Mouse (Mus musculus) lung, postnatal 0 days (tissue): ENCODE measurements around the gene Gab2. TPM values are rescaled to one million over a fixed set of nuclear protein-coding genes. Genes with fewer than 3 reads are reported as not detected.
"Not testable (repeated sequence)": the region's sequence is repeated elsewhere in the genome, so short reads cannot be mapped to it uniquely, and the experiment has no call there.

Experiments
- ATAC-seq: fragments of 200-750 bp; cut with Nextera tagmentation; 2 replicates; pipeline ENCODE4 v1.8.0; 2017; ENCODE audit warnings: moderate library complexity
- DNase-seq: peaks from one replicate; pipeline ENCODE4 v3.0.0-alpha.2; 2016; ENCODE audit warnings: low spot score
- H3K27ac ChIP-seq: fragments of 300-500 bp; sonication (generic); 2 replicates; pipeline ENCODE4 v1.5.1; 2014; ENCODE audit warnings: antibody characterized with exemption, mild to moderate bottlenecking, low read length, mixed read lengths
- H3K27me3 ChIP-seq: fragments of 300-500 bp; sonication (generic); replicated peaks from 2 replicates; pipeline ENCODE4 v1.6.1; 2014; ENCODE audit warnings: low read length, mixed read lengths; ENCODE audit not compliant: insufficient read depth
- H3K36me3 ChIP-seq: fragments of 300-500 bp; sonication (generic); 2 replicates; pipeline ENCODE4 v1.6.1; 2014; ENCODE audit warnings: low read length, mixed read lengths; ENCODE audit not compliant: insufficient read depth
- H3K4me1 ChIP-seq: fragments of 300-500 bp; sonication (generic); 2 replicates; pipeline ENCODE4 v1.6.1; 2014; ENCODE audit warnings: antibody characterized with exemption, low read depth, low read length, mixed read lengths; ENCODE audit not compliant: insufficient read depth
- H3K4me2 ChIP-seq: fragments of 300-500 bp; sonication (generic); replicated peaks from 2 replicates; pipeline ENCODE4 v1.6.1; 2014; ENCODE audit warnings: low read depth, mild to moderate bottlenecking, low read length, moderate library complexity, mixed read lengths
- H3K4me3 ChIP-seq: fragments of 300-500 bp; sonication (generic); 2 replicates; pipeline ENCODE4 v1.5.1; 2014; ENCODE audit warnings: low read depth, low read length
- H3K9ac ChIP-seq: fragments of 300-500 bp; sonication (generic); replicated peaks from 2 replicates; pipeline ENCODE4 v1.6.1; 2014; ENCODE audit warnings: low read depth, mild to moderate bottlenecking
- H3K9me3 ChIP-seq: fragments of 300-500 bp; sonication (generic); 2 replicates; pipeline ENCODE4 v1.6.1; 2016; ENCODE audit warnings: low read length, mixed read lengths
- CTCF ChIP-seq: IDR thresholded peaks from 2 replicates; pipeline ENCODE4 v1.5.1; 2016; ENCODE audit warnings: antibody characterized with exemption, mild to moderate bottlenecking
- EP300 ChIP-seq: IDR thresholded peaks from 2 replicates; pipeline ENCODE4 v1.6.1; 2016; ENCODE audit warnings: antibody characterized with exemption, mild to moderate bottlenecking, control low read depth
- WGBS: fragments of 180-500 bp; shearing (Covaris S2); extraction: QIAGEN DNeasy Blood & Tissue Kit; methylation state at CpG from one replicate; pipeline ENCODE4 v1.1.7; 2014; 5-methylcytosine and 5-hydroxymethylcytosine counted together
- polyA plus RNA-seq: library from polyadenylated mRNA; unstranded; fragments of >200 nt; fragmentation: Nextera tagmentation; extraction: Ambion mirVana; gene quantifications from 2 replicates; pipeline ENCODE4 v1.2.1, GENCODE M21; 2015

Gene Gab2
- polyA plus RNA-seq, 1 experiment from 2014 or later: 7.7 TPM

DNA sequence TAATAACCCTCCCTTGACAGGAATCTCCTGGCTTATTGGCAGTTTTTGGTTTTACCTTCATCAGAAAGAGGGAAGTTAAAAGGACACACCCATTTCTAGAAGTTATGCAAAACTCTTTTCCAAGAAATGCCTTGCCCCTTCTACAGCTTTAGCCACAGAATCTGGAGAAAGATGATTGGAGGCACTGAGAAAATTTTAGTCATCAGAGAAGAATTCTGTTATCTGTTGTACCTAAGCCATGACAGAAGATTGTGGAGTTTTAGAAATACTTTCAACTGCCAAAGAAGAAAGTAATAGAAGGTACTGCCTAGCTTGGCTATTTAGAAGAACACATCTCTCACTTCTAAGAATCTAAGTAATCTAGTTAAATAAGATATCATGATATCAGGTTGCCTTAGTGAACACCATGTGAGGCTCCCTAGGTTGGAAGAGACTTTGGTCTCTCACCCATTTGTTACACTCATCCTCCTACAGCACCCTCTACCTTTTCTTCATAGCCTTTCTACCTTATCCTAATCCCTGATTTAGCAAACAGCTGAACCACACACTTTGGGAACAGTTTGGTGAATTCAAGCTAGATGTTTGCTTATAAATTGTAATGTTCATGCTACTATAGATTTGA is 128.8 kb downstream of the Gab2 start:
- H3K9ac ChIP-seq: no peak overlapping the region
- no peaks in the 10 kb centered on the region for H3K36me3 ChIP-seq
- peak; percentile 49 for DNase-seq

DNA sequence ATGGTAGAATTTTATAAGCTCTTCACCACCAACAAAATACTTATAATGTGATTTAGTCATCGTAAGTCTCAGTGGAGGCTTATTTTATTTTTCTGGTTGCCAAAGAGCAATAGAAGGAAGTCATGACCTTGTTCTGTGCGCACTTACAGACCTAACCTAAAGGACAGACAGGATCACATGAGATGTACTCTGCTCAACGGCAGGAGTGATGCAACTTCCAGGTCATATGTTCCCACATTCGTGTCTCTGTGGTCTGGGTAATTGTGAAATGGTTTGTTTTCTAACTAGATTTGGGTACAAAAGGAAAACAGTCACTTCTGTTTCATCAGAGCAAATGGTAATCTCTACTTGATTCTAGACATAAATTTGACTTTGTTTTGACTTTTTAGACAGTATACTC is 129.7 kb downstream of the Gab2 start:
- TF ChIP-seq CTCF: no peak
- TF ChIP-seq EP300: peak; percentile 96
- H3K4me1 ChIP-seq: no peaks in the 10 kb centered on the region
- DNase-seq: peak; percentile 86

More for the DNA sequence above, 128.8 kb downstream of the Gab2 start:
- H3K4me3 ChIP-seq: no peak overlapping the region
- no peaks in the 10 kb centered on the region for H3K27me3 ChIP-seq
- no peak for ATAC-seq
- TF ChIP-seq CTCF (no peak), EP300 (0 out of 2 replicates have a peak, but pooled peaks have one; percentile 16)
- H3K27ac ChIP-seq: no peak overlapping the region
- no peaks in the 10 kb centered on the region for H3K4me1 ChIP-seq
- H3K4me2 ChIP-seq: no peak overlapping the region
- H3K9me3 ChIP-seq: no peaks in the 10 kb centered on the region

DNA sequence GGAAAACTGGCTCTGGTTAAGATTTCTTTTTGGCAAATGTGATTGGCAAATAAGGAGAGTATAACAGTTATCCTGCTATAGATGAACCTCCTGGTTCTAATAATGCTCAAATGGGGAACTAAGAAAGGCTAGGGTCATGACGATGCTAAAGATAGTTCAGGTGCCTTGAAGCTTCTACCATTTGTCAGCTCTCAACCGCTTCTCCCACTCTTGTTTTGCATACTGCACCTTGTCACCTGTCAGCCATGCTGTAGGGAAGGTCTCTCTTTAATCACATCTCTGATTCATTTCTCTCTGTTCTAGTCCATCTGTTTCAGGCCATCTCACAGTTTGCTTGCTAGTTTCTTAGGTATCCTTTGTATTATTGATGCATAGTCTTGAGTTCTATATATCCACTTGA is 142.4 kb downstream of the Gab2 start:
- no peaks in the 10 kb centered on the region for H3K27me3 ChIP-seq
- no peak for TF ChIP-seq EP300
- H3K36me3 ChIP-seq: no peaks in the 10 kb centered on the region
- H3K4me2 ChIP-seq: no peak overlapping the region
- 75% methylated on average over 2 of the region's 2 CpGs for WGBS
- DNase-seq: no peak
- no peaks in the 10 kb centered on the region for H3K4me1 ChIP-seq
- no peaks in the 10 kb centered on the region for H3K9me3 ChIP-seq
- no peak overlapping the region for H3K4me3 ChIP-seq
- H3K27ac ChIP-seq: no peak overlapping the region
- ATAC-seq: no peak
- H3K9ac ChIP-seq: no peak overlapping the region

More for the DNA sequence above, 129.7 kb downstream of the Gab2 start:
- WGBS: 62% methylated on average over 4 of the region's 4 CpGs
- Histone ChIP-seq H3K36me3 (no peaks in the 10 kb centered on the region), H3K9me3 (no peaks in the 10 kb centered on the region), H3K27me3 (no peaks in the 10 kb centered on the region), H3K9ac (no peak overlapping the region), H3K27ac (no peak overlapping the region), H3K4me2 (no peak overlapping the region), H3K4me3 (no peak overlapping the region)
- ATAC-seq: peak; percentile 81

DNA sequence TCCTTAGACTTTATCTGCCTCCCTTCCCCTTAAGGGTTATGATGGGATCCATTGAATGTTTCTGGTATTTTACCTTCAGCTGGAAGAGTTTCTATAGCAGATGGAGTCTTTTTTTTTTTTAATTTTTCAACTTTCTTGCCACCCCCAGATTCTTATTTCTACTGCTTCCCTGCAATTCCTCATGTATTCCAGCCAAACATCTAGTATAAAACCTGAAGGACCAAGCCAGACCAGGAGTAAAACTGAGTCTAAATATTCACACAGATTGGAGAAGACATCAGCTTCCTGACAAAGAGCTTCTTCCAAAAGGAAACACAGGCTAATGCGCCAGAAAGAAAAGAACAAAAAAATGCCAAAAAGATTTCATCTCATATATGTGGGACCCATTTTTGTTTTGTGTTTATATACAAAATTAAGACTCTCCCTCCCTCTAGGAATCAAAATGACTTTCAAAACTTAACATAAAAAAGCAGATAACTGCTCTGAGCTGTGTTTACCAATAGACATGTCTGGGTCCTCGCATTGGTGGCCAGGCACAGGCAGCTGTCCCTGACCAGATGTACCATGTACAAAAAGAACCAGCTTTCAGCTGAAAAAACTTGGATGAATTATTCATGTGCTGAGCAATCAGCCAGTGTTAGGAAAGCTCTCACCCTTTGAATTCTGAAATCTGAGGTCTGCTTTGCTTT is 164.0 kb downstream of the Gab2 start:
- WGBS: 65% methylated on average over 2 of the region's 2 CpGs
- Histone ChIP-seq H3K4me3 (no peak overlapping the region), H3K4me2 (no peak overlapping the region), H3K9me3 (no peaks in the 10 kb centered on the region), H3K27ac (no peak overlapping the region), H3K27me3 (no peaks in the 10 kb centered on the region), H3K4me1 (peaks cover 10% of the 10 kb centered on the region; the same call in 1 of the 2 replicates), H3K36me3 (no peaks in the 10 kb centered on the region), H3K9ac (no peak overlapping the region)
- DNase-seq (peak; percentile 52), ATAC-seq (0 out of 2 replicates have a peak, but pooled peaks have one; percentile 47)
- TF ChIP-seq EP300: no peak
- no peak for TF ChIP-seq CTCF

DNA sequence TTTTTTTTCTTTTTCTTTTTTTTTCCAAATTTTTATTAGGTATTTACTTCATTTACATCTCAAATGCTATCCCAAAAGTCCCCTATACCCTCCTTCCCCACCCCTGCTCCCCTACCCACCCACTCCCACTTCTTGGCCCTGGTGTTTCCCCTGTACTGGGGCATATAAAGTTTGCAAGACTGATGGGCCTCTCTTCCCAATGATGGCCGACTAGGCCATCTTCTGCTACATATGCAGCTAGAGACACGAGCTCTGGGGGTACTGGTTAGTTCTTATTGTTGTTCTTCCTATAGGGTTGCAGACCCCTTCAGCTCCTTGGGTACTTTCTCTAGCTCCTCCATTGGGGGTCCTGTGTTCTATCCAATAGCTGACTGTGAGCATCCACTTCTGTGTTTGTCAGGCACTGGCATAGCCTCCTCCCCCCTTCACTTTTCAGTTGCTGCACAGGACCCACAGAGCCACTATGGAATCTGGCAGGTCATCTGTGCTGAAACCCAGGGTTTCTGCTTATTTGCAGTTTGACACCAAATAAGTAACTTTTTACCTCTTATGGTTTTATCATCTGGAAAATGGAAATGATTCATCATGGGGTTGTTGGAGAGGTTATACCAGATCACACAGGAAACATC is 164.7 kb downstream of the Gab2 start:
- not testable (repeated sequence) for DNase-seq, H3K9ac ChIP-seq, H3K36me3 ChIP-seq, H3K27me3 ChIP-seq, ATAC-seq, H3K9me3 ChIP-seq, H3K4me3 ChIP-seq, H3K4me2 ChIP-seq, H3K27ac ChIP-seq
- peaks cover 10% of the 10 kb centered on the region; the same call in 1 of the 2 replicates for H3K4me1 ChIP-seq
- whole genome bisulfite sequencing: 56% methylated on average over 2 of the region's 2 CpGs

DNA sequence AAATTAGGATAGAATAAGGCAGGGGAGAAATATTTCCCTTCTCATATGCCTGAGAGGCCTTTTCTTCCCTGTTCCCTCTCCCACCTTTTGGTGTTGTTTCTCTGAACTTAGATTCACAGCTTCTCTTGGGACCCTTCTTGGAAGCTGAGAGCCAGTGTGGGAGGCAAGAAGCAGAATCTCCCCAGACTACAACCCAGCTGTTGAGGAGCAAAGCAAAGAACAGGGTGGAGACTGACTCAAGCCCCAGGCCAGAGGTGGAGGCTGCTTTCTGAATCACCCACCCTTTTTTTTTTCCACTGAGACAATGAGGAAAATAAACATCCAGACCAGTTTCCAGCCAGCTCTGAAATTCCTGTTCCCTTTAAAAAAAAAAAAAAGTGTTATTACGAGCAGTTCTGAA is 166.3 kb downstream of the Gab2 start:
- no peaks in the 10 kb centered on the region for H3K36me3 ChIP-seq
- no peak overlapping the region for H3K4me3 ChIP-seq
- no peak overlapping the region for H3K9ac ChIP-seq
- H3K9me3 ChIP-seq: no peaks in the 10 kb centered on the region
- H3K27ac ChIP-seq: 0 out of 2 replicates have a peak overlapping the region, but pooled peaks have one; percentile 59
- H3K27me3 ChIP-seq: no peaks in the 10 kb centered on the region
- ATAC-seq (peak; percentile 49; the same call in 1 of the 2 replicates), DNase-seq (peak; percentile 66)
- no peak overlapping the region for H3K4me2 ChIP-seq
- peaks cover 10% of the 10 kb centered on the region; the same call in 1 of the 2 replicates for H3K4me1 ChIP-seq
- WGBS: 28% methylated on average over 1 of the region's 1 CpGs
- TF ChIP-seq CTCF (no peak), EP300 (no peak)
